Mouse (Mus musculus) kidney, postnatal 0 days (tissue): ENCODE data around the gene Zfp13. TPM values are rescaled to one million over a fixed set of nuclear protein-coding genes. Genes with fewer than 3 reads are reported as not detected.

Source experiments
- ATAC-seq: fragments of 200-750 bp; cut with Nextera tagmentation; replicated peaks from 2 replicates; pipeline ENCODE4 v1.8.0; 2017; ENCODE audit warnings: low read depth, moderate number of reproducible peaks, moderate TSS enrichment, moderate library complexity; ENCODE audit not compliant: low FRiP score
- DNase-seq: peaks from one replicate; pipeline ENCODE4 v3.0.0-alpha.2; 2016; ENCODE audit warnings: low spot score
- H3K27ac ChIP-seq: fragments of 300-500 bp; sonication (generic); 2 replicates; pipeline ENCODE4 v1.5.1; 2014; ENCODE audit warnings: mild to moderate bottlenecking
- H3K27me3 ChIP-seq: fragments of 300-500 bp; sonication (generic); 2 replicates; pipeline ENCODE4 v1.6.1; 2014; ENCODE audit warnings: low read length, mixed read lengths; ENCODE audit not compliant: insufficient read depth
- H3K36me3 ChIP-seq: fragments of 300-500 bp; sonication (generic); 2 replicates; pipeline ENCODE4 v1.6.1; 2014; ENCODE audit warnings: low read length, mixed read lengths; ENCODE audit not compliant: insufficient read depth
- H3K4me1 ChIP-seq: fragments of 300-500 bp; sonication (generic); replicated peaks from 2 replicates; pipeline ENCODE4 v1.6.1; 2014; ENCODE audit warnings: antibody characterized with exemption, low read length, mixed read lengths; ENCODE audit not compliant: insufficient read depth
- H3K4me2 ChIP-seq: fragments of 300-500 bp; sonication (generic); 2 replicates; pipeline ENCODE4 v1.6.1; 2014; ENCODE audit warnings: mild to moderate bottlenecking, low read length, moderate library complexity, mixed read lengths
- H3K4me3 ChIP-seq: fragments of 300-500 bp; sonication (generic); replicated peaks from 2 replicates; pipeline ENCODE4 v1.5.1; 2014; ENCODE audit warnings: low read depth, low read length
- H3K9ac ChIP-seq: fragments of 300-500 bp; sonication (generic); 2 replicates; pipeline ENCODE4 v1.6.1; 2014; ENCODE audit warnings: low read depth, low read length
- H3K9me3 ChIP-seq: fragments of 300-500 bp; sonication (generic); replicated peaks from 2 replicates; pipeline ENCODE4 v1.6.1; 2016; ENCODE audit warnings: low read length, inconsistent platforms, mixed read lengths
- CTCF ChIP-seq: IDR thresholded peaks from 2 replicates; pipeline ENCODE4 v1.5.1; 2016; ENCODE audit warnings: antibody characterized with exemption, low read depth, mild to moderate bottlenecking, moderate library complexity
- WGBS: fragments of 180-500 bp; shearing (Covaris S2); extraction: QIAGEN DNeasy Blood & Tissue Kit; methylation state at CpG from one replicate; pipeline ENCODE4 v1.1.7; 2014; 5-methylcytosine and 5-hydroxymethylcytosine counted together
- polyA plus RNA-seq: library from polyadenylated mRNA; unstranded; fragments of >200 nt; fragmentation: Nextera tagmentation; extraction: Ambion mirVana; gene quantifications from 2 replicates; pipeline ENCODE4 v1.2.1, GENCODE M21; 2015

Gene Zfp13
- polyA plus RNA-seq, 1 experiment from 2014 or later = 12.6 TPM

- 13% methylated on average over 13 of the region's 13 CpGs for WGBS
- no peaks in the 10 kb centered on the region for H3K4me1 ChIP-seq
- peak overlapping the region; percentile 60 for H3K4me2 ChIP-seq
- TF ChIP-seq CTCF = no peak
- H3K9ac ChIP-seq = peak overlapping the region; percentile 43; the same call in 1 of the 2 replicates
- ATAC-seq = peak; percentile 51; the same call in 1 of the 2 replicates
- H3K27ac ChIP-seq = 0 out of 2 replicates have a peak overlapping the region, but pooled peaks have one; percentile 47
- H3K9me3 ChIP-seq = no peaks in the 10 kb centered on the region
- no peak for DNase-seq
- no peaks in the 10 kb centered on the region for H3K36me3 ChIP-seq
- H3K27me3 ChIP-seq = no peaks in the 10 kb centered on the region
- peak overlapping the region; percentile 33 for H3K4me3 ChIP-seq
These were observed 6.4 kb downstream of the Zfp13 start for GRCm38 (mm10) chr17:23592926-23593300.

GRCm38 (mm10) chr17:23592208-23592925 is 6.9 kb downstream of the Zfp13 start:
- Histone ChIP-seq H3K27ac (0 out of 2 replicates have a peak overlapping the region, but pooled peaks have one; percentile 47), H3K9ac (peak overlapping the region; percentile 43; the same call in 1 of the 2 replicates), H3K36me3 (no peaks in the 10 kb centered on the region), H3K4me3 (peak overlapping the region; percentile 33), H3K9me3 (no peaks in the 10 kb centered on the region), H3K27me3 (no peaks in the 10 kb centered on the region), H3K4me1 (no peaks in the 10 kb centered on the region), H3K4me2 (peak overlapping the region; percentile 60)
- ATAC-seq (peak; percentile 100), DNase-seq (peak; percentile 99)
- no peak; the same call in 1 of the 2 replicates for TF ChIP-seq CTCF
- WGBS = 7% methylated on average over 34 of the region's 34 CpGs

GRCm38 (mm10) chr17:23587253-23587652 is 12.0 kb downstream of the Zfp13 start:
- no peaks in the 10 kb centered on the region for H3K36me3 ChIP-seq
- no peak overlapping the region for H3K9ac ChIP-seq
- ATAC-seq (no peak), DNase-seq (no peak)
- no peak overlapping the region for H3K4me3 ChIP-seq
- H3K4me2 ChIP-seq = no peak overlapping the region
- 62% methylated on average over 2 of the region's 2 CpGs for WGBS
- no peak overlapping the region for H3K27ac ChIP-seq
- TF ChIP-seq CTCF = no peak
- H3K27me3 ChIP-seq = no peaks in the 10 kb centered on the region
- H3K9me3 ChIP-seq = no peaks in the 10 kb centered on the region
- peaks cover 12% of the 10 kb centered on the region; the same call in 1 of the 2 replicates for H3K4me1 ChIP-seq

- Histone ChIP-seq H3K36me3 (0 out of 2 replicates have a peak, but pooled peaks cover 5% of the 10 kb centered on the region), H3K9ac (peak overlapping the region; percentile 70), H3K27me3 (no peaks in the 10 kb centered on the region), H3K4me3 (peak overlapping the region; percentile 79), H3K4me2 (peak overlapping the region; percentile 86), H3K9me3 (no peaks in the 10 kb centered on the region), H3K27ac (peak overlapping the region; percentile 42), H3K4me1 (peaks cover 12% of the 10 kb centered on the region; the same call in 1 of the 2 replicates)
- no peak for TF ChIP-seq CTCF
- ATAC-seq (peak; percentile 92), DNase-seq (peak; percentile 92)
- WGBS = 1% methylated on average over 22 of the region's 22 CpGs
These were observed 13.4 kb downstream of the Zfp13 start for GRCm38 (mm10) chr17:23585721-23586491.

GRCm38 (mm10) chr17:23584786-23585185 is 14.5 kb downstream of the Zfp13 start:
- H3K27me3 ChIP-seq = no peaks in the 10 kb centered on the region
- 0 out of 2 replicates have a peak overlapping the region, but pooled peaks have one; percentile 79 for H3K4me3 ChIP-seq
- WGBS = 70% methylated on average over 8 of the region's 8 CpGs
- ATAC-seq (no peak), DNase-seq (no peak)
- peaks cover 14% of the 10 kb centered on the region; the same call in 1 of the 2 replicates for H3K36me3 ChIP-seq
- H3K4me1 ChIP-seq = peaks cover 12% of the 10 kb centered on the region; the same call in 1 of the 2 replicates
- H3K4me2 ChIP-seq = peak overlapping the region; percentile 86
- no peak overlapping the region for H3K27ac ChIP-seq
- no peaks in the 10 kb centered on the region for H3K9me3 ChIP-seq
- TF ChIP-seq CTCF = no peak
- H3K9ac ChIP-seq = no peak overlapping the region

- DNase-seq = no peak
- Histone ChIP-seq H3K27ac (no peak overlapping the region), H3K4me2 (no peak overlapping the region), H3K4me3 (no peak overlapping the region), H3K36me3 (peaks cover 43% of the 10 kb centered on the region), H3K4me1 (no peaks in the 10 kb centered on the region), H3K27me3 (no peaks in the 10 kb centered on the region), H3K9ac (no peak overlapping the region), H3K9me3 (no peaks in the 10 kb centered on the region)
- ATAC-seq = peak; percentile 5; the same call in 1 of the 2 replicates
- no peak for TF ChIP-seq CTCF
- WGBS = 96% methylated on average over 38 of the region's 38 CpGs
These were observed 23.2 kb downstream of the Zfp13 start for GRCm38 (mm10) chr17:23575951-23576552.
